Mouse (Mus musculus): ENCODE results near the gene Atad5. TPM values are rescaled to one million over a fixed set of nuclear protein-coding genes. Genes with fewer than 3 reads are reported as not detected.
"Not testable (repeated sequence)": the region's sequence is repeated elsewhere in the genome, so short reads cannot be mapped to it uniquely, and the experiment has no call there.

Atad5 gene
- polyA plus RNA-seq, 1 experiment from 2014 or later: 8.9 TPM

DNA sequence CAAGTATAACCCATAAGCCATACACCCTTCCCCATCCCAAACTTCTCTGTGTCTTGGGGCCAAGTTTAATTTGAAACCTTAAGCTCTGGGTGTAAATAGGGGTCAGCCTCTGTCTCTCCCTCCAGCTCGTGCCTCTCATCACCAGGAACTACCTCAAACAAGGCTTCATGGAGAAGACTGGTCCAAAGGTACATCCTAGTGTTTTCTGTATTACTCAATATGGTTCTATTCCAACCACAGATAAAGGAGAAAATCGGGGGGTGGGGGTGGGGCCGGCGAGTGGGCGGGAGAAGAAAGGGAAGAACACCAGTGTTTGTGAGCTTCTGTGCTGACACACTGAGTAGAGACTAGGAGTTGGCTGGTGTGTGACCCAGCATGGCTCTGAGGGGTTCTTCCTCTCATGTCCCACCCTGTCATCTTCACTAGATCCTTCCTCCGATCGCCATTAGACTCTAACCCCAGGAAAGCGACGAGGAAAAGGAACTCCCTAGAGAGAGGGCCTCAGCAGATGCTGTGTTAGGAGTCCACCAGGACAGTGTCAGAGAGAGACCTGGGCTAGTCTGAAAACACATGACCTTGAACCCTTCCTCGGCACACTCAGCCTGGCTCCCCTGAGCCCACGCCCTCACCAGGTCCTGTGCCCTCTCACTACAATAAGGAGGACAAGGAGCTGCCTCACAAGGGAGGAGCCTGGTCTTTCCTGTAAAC lies 84.9 kb downstream of the Atad5 start:
- no peak overlapping the region for H3K4me3 ChIP-seq (replicated peaks)
- H3K4me2 ChIP-seq (replicated peaks): no peak overlapping the region
- H3K9me3 ChIP-seq: no peaks in the 10 kb centered on the region
- H3K9ac ChIP-seq: no peak overlapping the region
- H3K27ac ChIP-seq: no peak overlapping the region
- peak; percentile 39 for ATAC-seq
- WGBS: 75% methylated on average over 11 of the region's 11 CpGs
- no peaks in the 10 kb centered on the region for H3K4me1 ChIP-seq (replicated peaks)
- H3K27me3 ChIP-seq (replicated peaks): no peaks in the 10 kb centered on the region
- H3K36me3 ChIP-seq: no peaks in the 10 kb centered on the region

DNA sequence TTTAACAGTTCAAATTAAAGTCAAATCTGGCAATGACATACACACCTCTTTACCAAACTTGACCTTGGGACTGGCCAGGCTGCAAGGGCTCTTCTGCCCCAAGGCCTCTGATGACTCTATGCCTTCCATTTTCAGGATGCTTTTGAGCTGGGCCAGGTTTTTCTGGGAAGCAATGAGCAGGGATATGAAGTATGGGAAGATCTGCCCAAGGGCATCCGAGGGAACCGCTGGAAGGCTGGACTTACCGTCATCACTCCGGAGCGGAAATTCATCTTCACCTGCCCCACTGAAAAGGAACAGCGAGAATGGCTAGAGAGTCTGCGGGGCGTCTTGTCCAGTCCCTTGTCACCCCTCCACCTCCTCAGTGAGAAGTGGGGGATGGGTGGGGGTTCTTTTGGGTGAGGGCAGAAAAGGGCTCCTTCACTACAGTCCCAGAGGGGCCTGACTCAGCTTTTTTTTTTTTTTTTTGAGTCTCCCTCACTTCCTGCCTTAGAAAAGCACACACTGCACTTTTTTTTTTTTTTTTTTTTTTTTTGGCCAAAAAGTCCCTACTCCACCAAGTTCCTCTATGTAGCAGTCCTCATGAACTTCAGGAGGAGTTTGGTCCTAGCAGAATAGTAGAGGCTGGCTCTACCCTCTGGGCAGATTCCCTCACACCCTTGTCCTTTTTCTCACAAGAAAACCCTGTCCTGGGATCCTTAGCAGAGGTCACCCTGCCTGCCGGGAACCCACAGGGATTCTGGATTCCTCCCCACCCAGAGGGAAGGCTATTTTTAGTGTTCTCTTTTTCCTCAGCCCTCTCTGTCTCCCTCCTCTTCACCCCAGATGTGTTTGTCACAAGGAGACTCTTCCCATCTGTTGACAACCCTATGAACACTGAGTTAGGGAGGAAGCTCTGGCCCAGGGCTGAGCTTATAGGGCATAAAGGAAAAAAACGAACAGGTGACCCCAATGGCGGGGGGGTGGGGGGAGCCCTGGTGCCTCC lies 88.0 kb downstream of the Atad5 start:
- 74% methylated on average over 11 of the region's 11 CpGs for WGBS
- no peaks in the 10 kb centered on the region for H3K36me3 ChIP-seq
- ATAC-seq: no peak
- no peak overlapping the region for H3K4me2 ChIP-seq (replicated peaks)
- H3K4me1 ChIP-seq (replicated peaks): no peaks in the 10 kb centered on the region
- H3K9me3 ChIP-seq: no peaks in the 10 kb centered on the region
- H3K4me3 ChIP-seq (replicated peaks): no peak overlapping the region
- H3K27ac ChIP-seq: no peak overlapping the region
- no peaks in the 10 kb centered on the region for H3K27me3 ChIP-seq (replicated peaks)
- no peak overlapping the region for H3K9ac ChIP-seq

GRCm38 (mm10) chr11:80178316-80178715 lies 89.1 kb downstream of the Atad5 start:
- ATAC-seq: no peak
- Histone ChIP-seq H3K27ac (no peak overlapping the region), H3K9ac (no peak overlapping the region), H3K27me3 (replicated peaks) (no peaks in the 10 kb centered on the region), H3K4me2 (replicated peaks) (no peak overlapping the region), H3K9me3 (no peaks in the 10 kb centered on the region), H3K36me3 (no peaks in the 10 kb centered on the region), H3K4me3 (replicated peaks) (no peak overlapping the region), H3K4me1 (replicated peaks) (no peaks in the 10 kb centered on the region)
- 83% methylated on average over 8 of the region's 8 CpGs for WGBS

DNA sequence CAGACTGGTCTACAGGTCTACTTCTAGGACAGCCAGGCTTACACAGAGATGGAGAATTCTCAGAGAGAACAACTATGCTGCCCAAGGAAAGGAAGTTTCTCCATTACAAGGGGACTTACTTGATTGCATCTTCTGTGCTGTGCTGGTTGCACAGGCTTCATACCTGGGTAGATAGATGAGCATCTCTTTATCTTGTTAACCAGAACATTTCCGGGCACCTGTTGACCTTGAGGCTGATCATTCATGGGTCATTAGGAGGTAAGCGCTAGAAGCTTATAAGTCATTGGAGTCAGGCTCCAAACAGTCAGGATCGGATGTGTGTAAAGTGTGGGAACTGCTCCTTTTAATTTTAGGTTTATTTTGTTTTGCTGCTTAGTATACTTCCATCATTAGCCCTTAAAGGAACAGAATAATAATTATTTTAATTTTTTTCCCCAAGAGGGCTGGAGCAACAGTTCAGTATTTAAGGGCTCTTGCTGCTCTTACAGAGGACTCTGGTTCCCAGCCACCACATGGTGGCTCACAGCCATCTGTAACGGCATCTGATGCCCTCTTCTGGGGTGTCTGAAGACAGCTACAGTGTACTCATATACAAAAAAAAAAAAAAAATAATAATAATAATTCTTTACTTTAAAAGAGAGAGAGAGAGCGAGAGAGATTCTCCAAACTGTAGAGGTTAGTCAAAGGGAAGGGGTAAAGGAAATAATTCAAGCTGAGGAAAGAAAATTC lies 92.0 kb downstream of the Atad5 start:
- H3K27me3 ChIP-seq (replicated peaks): no peaks in the 10 kb centered on the region
- H3K4me2 ChIP-seq (replicated peaks): no peak overlapping the region
- no peak overlapping the region for H3K27ac ChIP-seq
- no peaks in the 10 kb centered on the region for H3K9me3 ChIP-seq
- H3K4me1 ChIP-seq (replicated peaks): peaks cover 6% of the 10 kb centered on the region; the same call in 1 of the 2 replicates
- no peak overlapping the region for H3K4me3 ChIP-seq (replicated peaks)
- no peaks in the 10 kb centered on the region for H3K36me3 ChIP-seq
- 71% methylated on average over 5 of the region's 5 CpGs for WGBS
- H3K9ac ChIP-seq: no peak overlapping the region
- ATAC-seq: no peak

GRCm38 (mm10) chr11:80183054-80183704 lies 94.0 kb downstream of the Atad5 start:
- not testable (repeated sequence) for H3K36me3 ChIP-seq; H3K4me1 ChIP-seq (replicated peaks); H3K9me3 ChIP-seq; H3K27me3 ChIP-seq (replicated peaks)
- 44% methylated on average over 12 of the region's 12 CpGs for WGBS
- Histone ChIP-seq H3K9ac (peak overlapping the region; percentile 87), H3K4me2 (replicated peaks) (peak overlapping the region; percentile 72), H3K4me3 (replicated peaks) (peak overlapping the region; percentile 83), H3K27ac (peak overlapping the region; percentile 90)
- peak; percentile 89 for ATAC-seq

- Histone ChIP-seq H3K4me2 (replicated peaks) (peak within 1 kb of the TSS; percentile 72), H3K27me3 (replicated peaks) (no peaks in the 10 kb centered on the region), H3K27ac (peak within 1 kb of the TSS; percentile 90), H3K4me1 (replicated peaks) (peaks cover 6% of the 10 kb centered on the region; the same call in 1 of the 2 replicates), H3K36me3 (no peaks in the 10 kb centered on the region), H3K9me3 (no peaks in the 10 kb centered on the region), H3K9ac (peak within 1 kb of the TSS; percentile 87), H3K4me3 (replicated peaks) (peak within 1 kb of the TSS; percentile 83)
- WGBS: 2% methylated on average over 33 of the region's 33 CpGs
- peak; percentile 99 for ATAC-seq
Observed at GRCm38 (mm10) chr11:80183705-80184255, 94.6 kb downstream of the Atad5 start, which contains the start of gene Rnf135. Gene Rnf135, plus strand, starts transcription at chr11:80183851.

DNA sequence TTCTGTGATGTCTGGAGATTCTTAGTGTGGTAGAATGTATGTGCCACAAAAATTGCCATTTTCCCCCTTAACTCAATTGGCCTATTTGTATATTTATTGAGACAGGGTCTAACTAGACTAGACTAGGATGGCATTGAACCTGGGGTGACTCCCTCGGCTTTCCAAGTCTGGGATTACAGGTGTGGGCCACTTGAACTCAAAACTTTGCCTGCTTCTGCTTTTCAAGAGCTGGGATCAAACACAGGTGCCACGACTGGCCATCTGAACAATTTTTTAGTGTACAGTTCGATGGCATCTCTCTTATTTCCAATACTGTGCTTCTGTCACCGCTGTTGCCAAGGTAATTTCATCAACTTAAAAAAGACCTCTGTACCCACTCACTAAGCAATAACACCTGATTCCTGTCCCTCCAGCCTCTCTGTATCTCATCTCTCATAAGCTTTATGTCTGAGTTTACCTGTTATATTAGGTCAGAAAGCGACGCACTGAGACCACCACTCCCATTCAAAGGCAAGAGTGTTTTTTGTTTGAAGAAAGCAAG lies 95.4 kb downstream of the Atad5 start:
- Histone ChIP-seq H3K27me3 (replicated peaks) (no peaks in the 10 kb centered on the region), H3K9me3 (no peaks in the 10 kb centered on the region), H3K4me1 (replicated peaks) (peaks cover 6% of the 10 kb centered on the region; the same call in 1 of the 2 replicates), H3K36me3 (no peaks in the 10 kb centered on the region), H3K9ac (peak overlapping the region; percentile 87; the same call in 1 of the 2 replicates), H3K4me2 (replicated peaks) (peak overlapping the region; percentile 72), H3K27ac (peak overlapping the region; percentile 90; the same call in 1 of the 2 replicates), H3K4me3 (replicated peaks) (peak overlapping the region; percentile 83)
- 87% methylated on average over 6 of the region's 6 CpGs for WGBS
- no peak for ATAC-seq

Other genes starting within 250 kb of the Atad5 start
- 47.0 and 50.0 TPM in 2 replicates for gene Utp6, start 127.0 kb upstream of the Atad5 start, polyA plus RNA-seq (2015; fragmentation: Nextera tagmentation; extraction: Ambion mirVana)
- 19.2 and 22.6 TPM in 2 replicates for gene Suz12, start 96.3 kb upstream of the Atad5 start, polyA plus RNA-seq (2015; fragmentation: Nextera tagmentation; extraction: Ambion mirVana)
- 26.4 and 31.7 TPM in 2 replicates for gene Crlf3, start 8.4 kb upstream of the Atad5 start, polyA plus RNA-seq (2015; fragmentation: Nextera tagmentation; extraction: Ambion mirVana)
- 30.9 and 33.8 TPM in 2 replicates for gene Tefm, start 52.8 kb downstream of the Atad5 start, polyA plus RNA-seq (2015; fragmentation: Nextera tagmentation; extraction: Ambion mirVana)
- 3.6 and 4.2 TPM in 2 replicates for gene Adap2, start 64.7 kb downstream of the Atad5 start, polyA plus RNA-seq (2015; fragmentation: Nextera tagmentation; extraction: Ambion mirVana)
- gene Rnf135, start 94.5 kb downstream of the Atad5 start, polyA plus RNA-seq (2015; fragmentation: Nextera tagmentation; extraction: Ambion mirVana): 10.1 and 10.8 TPM in 2 replicates
- 43.2 and 46.6 TPM in 2 replicates for gene Rhot1, start 119.6 kb downstream of the Atad5 start, polyA plus RNA-seq (2015; fragmentation: Nextera tagmentation; extraction: Ambion mirVana)
- gene Rhbdl3, start 211.5 kb downstream of the Atad5 start, polyA plus RNA-seq (2015; fragmentation: Nextera tagmentation; extraction: Ambion mirVana): 2.2 and 3.1 TPM in 2 replicates